Mouse (Mus musculus) thymus, postnatal 14 days (tissue): Measurements from ENCODE around the gene Ppm1j.
"Not testable (repeated sequence)": the region's sequence is repeated elsewhere in the genome, so short reads cannot be mapped to it uniquely, and the experiment has no call there.

Experiments
- DNase-seq: peaks from one replicate; pipeline ENCODE4 v3.0.0; 2021

Gene Ppm1j

GRCm38 (mm10) chr3:104780561-104781420 is at the start of gene Ppm1j:
Gene Ppm1j (plus strand): TSS chr3:104781056.
- DNase-seq: peak; percentile 71

- no peak for DNase-seq
These were observed 47.9 kb upstream of the Ppm1j start for GRCm38 (mm10) chr3:104732907-104733306.

- no peak for DNase-seq
These were observed 46.2 kb upstream of the Ppm1j start for GRCm38 (mm10) chr3:104734654-104735053.

GRCm38 (mm10) chr3:104741954-104742353 is 38.9 kb upstream of the Ppm1j start:
- no peak for DNase-seq

- no peak for DNase-seq
These were observed 37.7 kb upstream of the Ppm1j start for GRCm38 (mm10) chr3:104743161-104743560.

- no peak for DNase-seq
These were observed 37.0 kb upstream of the Ppm1j start for GRCm38 (mm10) chr3:104743864-104744263.

- peak; percentile 35 for DNase-seq
These were observed 28.0 kb upstream of the Ppm1j start for GRCm38 (mm10) chr3:104752845-104753244.

- DNase-seq: peak; percentile 78
These were observed 22.4 kb upstream of the Ppm1j start for GRCm38 (mm10) chr3:104758406-104758805.

GRCm38 (mm10) chr3:104758869-104759268 is 22.0 kb upstream of the Ppm1j start:
- DNase-seq: no peak

- not testable (repeated sequence) for DNase-seq
These were observed 18.6 kb upstream of the Ppm1j start for GRCm38 (mm10) chr3:104762103-104762863.

- DNase-seq: peak; percentile 37
These were observed 15.8 kb upstream of the Ppm1j start for GRCm38 (mm10) chr3:104765021-104765420.

- no peak for DNase-seq
These were observed 13.7 kb upstream of the Ppm1j start for GRCm38 (mm10) chr3:104767141-104767540.

- no peak for DNase-seq
These were observed 13.1 kb upstream of the Ppm1j start for GRCm38 (mm10) chr3:104767716-104768115.

GRCm38 (mm10) chr3:104769135-104769534 is 11.7 kb upstream of the Ppm1j start:
- DNase-seq: no peak

GRCm38 (mm10) chr3:104770035-104770434 is 10.8 kb upstream of the Ppm1j start:
- DNase-seq: peak; percentile 54

- no peak for DNase-seq
These were observed 9.9 kb upstream of the Ppm1j start for GRCm38 (mm10) chr3:104770918-104771317.

GRCm38 (mm10) chr3:104771460-104771859 is 9.4 kb upstream of the Ppm1j start:
- DNase-seq: peak; percentile 50

GRCm38 (mm10) chr3:104773301-104773700 is 7.6 kb upstream of the Ppm1j start:
- DNase-seq: no peak

GRCm38 (mm10) chr3:104777342-104777741 is 3.5 kb upstream of the Ppm1j start:
- DNase-seq: peak; percentile 65

GRCm38 (mm10) chr3:104779949-104780348 is 907 bp upstream of the Ppm1j start:
- peak; percentile 81 for DNase-seq

GRCm38 (mm10) chr3:104781471-104781903 is 631 bp downstream of the Ppm1j start, which contains the start of gene Fam19a3:
Gene Fam19a3 (minus strand): TSS chr3:104781840.
- DNase-seq: peak; percentile 46

- DNase-seq: no peak
These were observed 1.3 kb downstream of the Ppm1j start for GRCm38 (mm10) chr3:104782061-104782681.

- DNase-seq: no peak
These were observed 3.2 kb downstream of the Ppm1j start for GRCm38 (mm10) chr3:104783971-104784500.
